ENCODE assay signal across 8 mouse cellular contexts in the genomic region with DNA sequence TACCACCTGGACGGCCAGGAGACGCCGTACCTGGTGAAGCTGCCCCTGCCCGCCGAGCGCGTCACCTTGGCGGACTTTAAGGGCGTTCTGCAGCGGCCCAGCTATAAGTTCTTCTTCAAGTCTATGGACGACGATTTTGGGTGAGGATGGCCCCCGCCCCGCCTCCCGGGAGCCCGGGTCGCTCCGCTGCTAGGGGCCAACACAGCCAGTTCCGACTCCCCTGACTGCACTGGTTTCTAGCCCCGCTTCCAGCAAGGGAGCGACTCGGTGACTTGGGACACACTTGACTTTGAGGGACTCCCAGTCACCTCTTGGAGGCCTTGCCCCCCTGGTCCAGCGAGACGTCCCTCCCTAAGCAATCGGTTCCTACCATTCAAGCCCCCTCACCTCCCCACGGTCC. TPM values are rescaled to one million over a fixed set of nuclear protein-coding genes. Genes with fewer than 3 reads are reported as not detected.
DNase-seq lines count a peak whose midpoint lies in the region; ATAC-seq and TF ChIP-seq lines count a peak whose summit lies in the region.

No protein-coding gene starts in this region.

- H3K9me3 ChIP-seq in lung, embryonic 14.5 days (ENCODE audit: low read depth, low read length) = no peaks in the 10 kb centered on the region
- H3K9me3 ChIP-seq in intestine, embryonic 16.5 days (ENCODE audit: control insufficient read depth, low read length) = no peaks in the 10 kb centered on the region
- no peaks in the 10 kb centered on the region for H3K9me3 ChIP-seq in midbrain, embryonic 15.5 days

- DNase-seq in adrenal gland, postnatal 10 days = peak; percentile 59
- DNase-seq in adrenal gland, adult 8-10 months = no peak
- DNase-seq in lung, embryonic 14.5 days = no peak
- no peak for DNase-seq in lung, postnatal 4 days
- DNase-seq in layer of hippocampus, postnatal 36 days = no peak

- no peaks in the 10 kb centered on the region for H3K27me3 ChIP-seq in lung, embryonic 14.5 days (ENCODE audit: insufficient read depth, low read length)
- no peaks in the 10 kb centered on the region for H3K27me3 ChIP-seq in intestine, embryonic 16.5 days (replicated peaks; ENCODE audit: control insufficient read depth, insufficient read depth, low read length)
- no peaks in the 10 kb centered on the region for H3K27me3 ChIP-seq in midbrain, embryonic 15.5 days (replicated peaks)

- H3K4me3 ChIP-seq in lung, embryonic 14.5 days (ENCODE audit: low read depth, low read length) = peak overlapping the region; percentile 98
- peak overlapping the region; percentile 90 for H3K4me3 ChIP-seq in intestine, embryonic 16.5 days (ENCODE audit: low read length)
- H3K4me3 ChIP-seq in midbrain, embryonic 15.5 days = peak overlapping the region; percentile 90

- peak; percentile 32 for ATAC-seq in lung, embryonic 14.5 days (ENCODE audit: insufficient read depth)
- ATAC-seq in erythroblast, adult 5-6 weeks (replicated peaks; ENCODE audit: low FRiP score, poor library complexity, severe bottlenecking) = peak; percentile 21
- peak; percentile 41 for ATAC-seq in intestine, embryonic 16.5 days
- peak; percentile 57; the same call in 1 of the 2 replicates for ATAC-seq in midbrain, embryonic 15.5 days (replicated peaks)

- peaks cover 31% of the 10 kb centered on the region for H3K36me3 ChIP-seq in lung, embryonic 14.5 days (ENCODE audit: insufficient read depth)
- no peaks in the 10 kb centered on the region; the same call in 1 of the 2 replicates for H3K36me3 ChIP-seq in intestine, embryonic 16.5 days (ENCODE audit: control insufficient read depth, insufficient read depth, low read length)
- peaks cover 6% of the 10 kb centered on the region for H3K36me3 ChIP-seq in midbrain, embryonic 15.5 days (replicated peaks)

- no peak for TF ChIP-seq CTCF in lung, embryonic 14.5 days (IDR thresholded peaks at IDR 0.05; ENCODE audit: low read depth)

- H3K9ac ChIP-seq in lung, embryonic 14.5 days = peak overlapping the region; percentile 95
- peak overlapping the region; percentile 93 for H3K9ac ChIP-seq in intestine, embryonic 16.5 days (ENCODE audit: low read depth, low read length)
- H3K9ac ChIP-seq in midbrain, embryonic 15.5 days = peak overlapping the region; percentile 91

- peak overlapping the region; percentile 71 for H3K4me2 ChIP-seq in lung, embryonic 14.5 days
- H3K4me2 ChIP-seq in intestine, embryonic 16.5 days (ENCODE audit: low read depth, low read length) = peak overlapping the region; percentile 83
- H3K4me2 ChIP-seq in midbrain, embryonic 15.5 days = peak overlapping the region; percentile 95

- peaks cover 4% of the 10 kb centered on the region; the same call in 1 of the 2 replicates for H3K4me1 ChIP-seq in lung, embryonic 14.5 days (ENCODE audit: insufficient read depth)
- H3K4me1 ChIP-seq in intestine, embryonic 16.5 days (ENCODE audit: control insufficient read depth, insufficient read depth, low read length) = peaks cover 16% of the 10 kb centered on the region
- peaks cover 37% of the 10 kb centered on the region for H3K4me1 ChIP-seq in midbrain, embryonic 15.5 days

- WGBS in lung, embryonic 14.5 days = under 1% methylated on average over 26 of the region's 26 CpGs
- 0% methylated on average over 26 of the region's 26 CpGs for WGBS in intestine, embryonic 16.5 days
- WGBS in midbrain, embryonic 15.5 days = under 1% methylated on average over 26 of the region's 26 CpGs

- H3K27ac ChIP-seq in lung, embryonic 14.5 days (ENCODE audit: low read depth) = peak overlapping the region; percentile 94
- H3K27ac ChIP-seq in intestine, embryonic 16.5 days (ENCODE audit: low read length) = peak overlapping the region; percentile 88
- H3K27ac ChIP-seq in midbrain, embryonic 15.5 days = peak overlapping the region; percentile 88

RNA-seq across cellular contexts. Expression of gene Dvl3, which starts 0.4 kb away (rescaled TPM):
- 10 to 100 TPM; 38.9 to 43.5 TPM for total RNA-seq in adrenal gland, postnatal 10 days (2021)
- total RNA-seq in adrenal gland, adult 8-10 months (2022) = 10 to 100 TPM; 34.1 to 55.2 (median 45.5) TPM
- polyA plus RNA-seq in lung, embryonic 14.5 days (2014; fragmentation: Nextera tagmentation; extraction: Ambion mirVana) = 24.6 and 25.2 TPM in 2 replicates
- total RNA-seq in erythroblast, adult 5-6 weeks (2015; ENCODE audit: low replicate concordance) = 3.8 and 10.0 TPM in 2 replicates
- total RNA-seq in erythroblast, adult 5-6 weeks (2017; ENCODE audit: low replicate concordance) = 1.1 and 1.7 TPM in 2 replicates
- polyA plus RNA-seq in intestine, embryonic 16.5 days (2015; fragmentation: Nextera tagmentation; extraction: Ambion mirVana) = 15.7 and 18.5 TPM in 2 replicates
- polyA plus RNA-seq in midbrain, embryonic 15.5 days (2015; fragmentation: Nextera tagmentation; extraction: Ambion mirVana) = 42.0 and 43.8 TPM in 2 replicates
- total RNA-seq in layer of hippocampus, postnatal 36 days (2021) = 10 to 100 TPM; 57.1 to 64.4 TPM

RNA-seq across cellular contexts. Expression of gene Ap2m1, which starts 18.1 kb away (rescaled TPM):
- 100 to 1,000 TPM; 277 to 296 TPM for total RNA-seq in adrenal gland, postnatal 10 days (2021)
- total RNA-seq in adrenal gland, adult 8-10 months (2022) = 100 to 1,000 TPM; 273 to 406 (median 325) TPM
- 641 and 646 TPM in 2 replicates for polyA plus RNA-seq in lung, embryonic 14.5 days (2014; fragmentation: Nextera tagmentation; extraction: Ambion mirVana)
- 124 and 125 TPM in 2 replicates for total RNA-seq in erythroblast, adult 5-6 weeks (2015; ENCODE audit: low replicate concordance)
- total RNA-seq in erythroblast, adult 5-6 weeks (2017; ENCODE audit: low replicate concordance) = 81.1 and 126 TPM in 2 replicates
- 679 and 681 TPM in 2 replicates for polyA plus RNA-seq in intestine, embryonic 16.5 days (2015; fragmentation: Nextera tagmentation; extraction: Ambion mirVana)
- 1,259 and 1,287 TPM in 2 replicates for polyA plus RNA-seq in midbrain, embryonic 15.5 days (2015; fragmentation: Nextera tagmentation; extraction: Ambion mirVana)
- total RNA-seq in layer of hippocampus, postnatal 36 days (2021) = 100 to 1,000 TPM; 725 to 748 TPM

RNA-seq across cellular contexts. Expression of gene Eif2b5, which starts 18.6 kb away (rescaled TPM):
- total RNA-seq in adrenal gland, postnatal 10 days (2021) = 10 to 100 TPM; 56.6 to 61.4 TPM
- 10 to 100 TPM; 62.4 to 72.6 (median 66.0) TPM for total RNA-seq in adrenal gland, adult 8-10 months (2022)
- polyA plus RNA-seq in lung, embryonic 14.5 days (2014; fragmentation: Nextera tagmentation; extraction: Ambion mirVana) = 111 and 112 TPM in 2 replicates
- total RNA-seq in erythroblast, adult 5-6 weeks (2015; ENCODE audit: low replicate concordance) = 7.7 and 10.4 TPM in 2 replicates
- total RNA-seq in erythroblast, adult 5-6 weeks (2017; ENCODE audit: low replicate concordance) = 9.1 and 14.1 TPM in 2 replicates
- polyA plus RNA-seq in intestine, embryonic 16.5 days (2015; fragmentation: Nextera tagmentation; extraction: Ambion mirVana) = 90.0 and 93.7 TPM in 2 replicates
- 96.2 and 100 TPM in 2 replicates for polyA plus RNA-seq in midbrain, embryonic 15.5 days (2015; fragmentation: Nextera tagmentation; extraction: Ambion mirVana)
- total RNA-seq in layer of hippocampus, postnatal 36 days (2021) = 10 to 100 TPM; 49.7 to 50.1 TPM

RNA-seq across cellular contexts. Expression of gene Abcf3, which starts 31.2 kb away (rescaled TPM):
- 10 to 100 TPM; 71.2 to 78.8 TPM for total RNA-seq in adrenal gland, postnatal 10 days (2021)
- total RNA-seq in adrenal gland, adult 8-10 months (2022) = 100 to 1,000 TPM in 2 of 4 experiments, 10 to 100 TPM in 2; 80.8 to 118 (median 97.5) TPM
- polyA plus RNA-seq in lung, embryonic 14.5 days (2014; fragmentation: Nextera tagmentation; extraction: Ambion mirVana) = 51.1 and 53.9 TPM in 2 replicates
- 8.2 and 11.0 TPM in 2 replicates for total RNA-seq in erythroblast, adult 5-6 weeks (2015; ENCODE audit: low replicate concordance)
- 8.9 and 24.7 TPM in 2 replicates for total RNA-seq in erythroblast, adult 5-6 weeks (2017; ENCODE audit: low replicate concordance)
- 64.8 and 67.7 TPM in 2 replicates for polyA plus RNA-seq in intestine, embryonic 16.5 days (2015; fragmentation: Nextera tagmentation; extraction: Ambion mirVana)
- 85.8 and 86.2 TPM in 2 replicates for polyA plus RNA-seq in midbrain, embryonic 15.5 days (2015; fragmentation: Nextera tagmentation; extraction: Ambion mirVana)
- 100 to 1,000 TPM; 104 to 113 TPM for total RNA-seq in layer of hippocampus, postnatal 36 days (2021)
